Mouse (Mus musculus) myocyte (in vitro differentiated cells): ENCODE data around the gene Zkscan17.

Experiments
- MAX ChIP-seq: IDR thresholded peaks from one replicate; pipeline ENCODE4 v1.6.1; 2011; ENCODE audit warnings: low read depth, mild to moderate bottlenecking, control low read depth
- POLR2A ChIP-seq: IDR thresholded peaks from one replicate; pipeline ENCODE4 v1.6.1; 2011; ENCODE audit warnings: low read depth, mild to moderate bottlenecking, control low read depth, moderate library complexity; ENCODE audit not compliant: insufficient read length
- POLR2AphosphoS2 ChIP-seq: IDR thresholded peaks from one replicate; pipeline ENCODE4 v1.6.1; 2011; ENCODE audit warnings: low read depth, control low read depth; ENCODE audit not compliant: insufficient read length
- SRF ChIP-seq: IDR thresholded peaks from one replicate; pipeline ENCODE4 v1.6.1; 2011; ENCODE audit warnings: low read depth; ENCODE audit not compliant: control insufficient read depth, insufficient read length
- TCF12 ChIP-seq: IDR thresholded peaks from one replicate; pipeline ENCODE4 v1.6.1; 2011; ENCODE audit warnings: mild to moderate bottlenecking, control low read depth; ENCODE audit not compliant: poor library complexity, insufficient read depth, severe bottlenecking
- TCF3 ChIP-seq: IDR thresholded peaks from one replicate; pipeline ENCODE4 v1.6.1; 2011; ENCODE audit warnings: low read depth, control low read depth; ENCODE audit not compliant: insufficient read length
- USF1 ChIP-seq: IDR thresholded peaks from one replicate; pipeline ENCODE4 v1.6.1; 2011; ENCODE audit warnings: low read depth, mild to moderate bottlenecking, control low read depth, moderate library complexity

DNA sequence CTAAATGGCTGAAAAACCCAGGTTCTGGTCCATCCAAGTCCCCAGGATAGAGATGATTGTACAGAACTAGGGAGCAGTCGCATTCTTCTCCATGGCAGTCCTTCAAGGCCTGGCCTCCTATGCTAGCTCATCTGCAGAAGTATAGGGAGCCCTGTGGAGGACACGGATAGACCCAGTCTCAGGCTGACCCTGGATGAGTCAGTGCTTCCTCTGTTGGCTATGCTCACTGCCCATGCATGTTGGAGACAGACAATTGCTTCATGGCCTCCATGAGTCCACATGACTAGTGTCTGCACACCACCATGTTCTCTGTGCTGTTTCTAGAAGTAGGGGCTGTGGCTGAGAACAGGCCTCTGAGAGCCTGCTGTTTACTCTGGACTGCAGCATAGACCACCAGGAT, 70.2 kb downstream of the Zkscan17 start:
- no peak for TF ChIP-seq USF1
- no peak for TF ChIP-seq POLR2A
- TF ChIP-seq POLR2AphosphoS2: no peak
- no peak for TF ChIP-seq TCF12
- TF ChIP-seq MAX: no peak
- no peak for TF ChIP-seq TCF3
- no peak for TF ChIP-seq SRF
